Mouse (Mus musculus): Measurements from ENCODE around the gene Atrnl1.
"Not testable (repeated sequence)": the region's sequence is repeated elsewhere in the genome, so short reads cannot be mapped to it uniquely, and the experiment has no call there.

The Atrnl1 gene

GRCm38 (mm10) chr19:57686596-57686995 is 75.8 kb downstream of the Atrnl1 start:
- DNase-seq (ENCODE audit: low read depth, low spot score) = no peak

- peak; percentile 13 for DNase-seq (ENCODE audit: low read depth, low spot score)
Observed at GRCm38 (mm10) chr19:57692566-57692965, 81.7 kb downstream of the Atrnl1 start.

GRCm38 (mm10) chr19:57696781-57697180 is 85.9 kb downstream of the Atrnl1 start:
- not testable (repeated sequence) for DNase-seq (ENCODE audit: low read depth, low spot score)

- no peak for DNase-seq (ENCODE audit: low read depth, low spot score)
Observed at GRCm38 (mm10) chr19:57713138-57713537, 102.3 kb downstream of the Atrnl1 start.

GRCm38 (mm10) chr19:57724920-57725319 is 114.1 kb downstream of the Atrnl1 start:
- DNase-seq (ENCODE audit: low read depth, low spot score) = peak; percentile 64

GRCm38 (mm10) chr19:57725326-57725725 is 114.5 kb downstream of the Atrnl1 start:
- DNase-seq (ENCODE audit: low read depth, low spot score) = no peak

GRCm38 (mm10) chr19:57727009-57727408 is 116.2 kb downstream of the Atrnl1 start:
- no peak for DNase-seq (ENCODE audit: low read depth, low spot score)

- no peak for DNase-seq (ENCODE audit: low read depth, low spot score)
Observed at GRCm38 (mm10) chr19:57737475-57737874, 126.6 kb downstream of the Atrnl1 start.

- DNase-seq (ENCODE audit: low read depth, low spot score) = no peak
Observed at GRCm38 (mm10) chr19:57745579-57745978, 134.7 kb downstream of the Atrnl1 start.

GRCm38 (mm10) chr19:57746553-57746952 is 135.7 kb downstream of the Atrnl1 start:
- DNase-seq (ENCODE audit: low read depth, low spot score) = no peak

- DNase-seq (ENCODE audit: low read depth, low spot score) = no peak
Observed at GRCm38 (mm10) chr19:57752189-57752588, 141.4 kb downstream of the Atrnl1 start.

GRCm38 (mm10) chr19:57762526-57762925 is 151.7 kb downstream of the Atrnl1 start:
- DNase-seq (ENCODE audit: low read depth, low spot score) = peak; percentile 23

- peak; percentile 9 for DNase-seq (ENCODE audit: low read depth, low spot score)
Observed at GRCm38 (mm10) chr19:57764576-57765371, 153.9 kb downstream of the Atrnl1 start.

- no peak for DNase-seq (ENCODE audit: low read depth, low spot score)
Observed at GRCm38 (mm10) chr19:57767051-57767450, 156.2 kb downstream of the Atrnl1 start.

GRCm38 (mm10) chr19:57768661-57769060 is 157.8 kb downstream of the Atrnl1 start:
- no peak for DNase-seq (ENCODE audit: low read depth, low spot score)

- no peak for DNase-seq (ENCODE audit: low read depth, low spot score)
Observed at GRCm38 (mm10) chr19:57782366-57783089, 171.7 kb downstream of the Atrnl1 start.

GRCm38 (mm10) chr19:57786699-57787098 is 175.9 kb downstream of the Atrnl1 start:
- no peak for DNase-seq (ENCODE audit: low read depth, low spot score)

GRCm38 (mm10) chr19:57802207-57802606 is 191.4 kb downstream of the Atrnl1 start:
- DNase-seq (ENCODE audit: low read depth, low spot score) = no peak

- no peak for DNase-seq (ENCODE audit: low read depth, low spot score)
Observed at GRCm38 (mm10) chr19:57802771-57803482, 192.1 kb downstream of the Atrnl1 start.

- DNase-seq (ENCODE audit: low read depth, low spot score) = no peak
Observed at GRCm38 (mm10) chr19:57803483-57803820, 192.6 kb downstream of the Atrnl1 start.

- DNase-seq (ENCODE audit: low read depth, low spot score) = no peak
Observed at GRCm38 (mm10) chr19:57808363-57808762, 197.5 kb downstream of the Atrnl1 start.

GRCm38 (mm10) chr19:57814291-57814690 is 203.5 kb downstream of the Atrnl1 start:
- DNase-seq (ENCODE audit: low read depth, low spot score) = no peak
